Mouse (Mus musculus) liver, postnatal 0 days (tissue): ENCODE measurements around the gene Srsf7.

Experiments
- CTCF ChIP-seq: sonication (generic); IDR thresholded peaks from 2 replicates; pipeline ENCODE4 v1.5.1; 2016; ENCODE audit warnings: antibody characterized with exemption, low read depth
- EP300 ChIP-seq: IDR thresholded peaks from 2 replicates; pipeline ENCODE4 v1.6.1; 2016; ENCODE audit warnings: antibody characterized with exemption, low read depth, mild to moderate bottlenecking

GRCm38 (mm10) chr17:80254421-80254820 is 47.3 kb upstream of the Srsf7 start:
- TF ChIP-seq CTCF (no peak), EP300 (no peak)
